In genomic region chr15:87564331-87564730, GRCm38 (mm10) we compare ENCODE assay signal across 19 mouse cellular contexts. TPM values are rescaled to one million over a fixed set of nuclear protein-coding genes. Genes with fewer than 3 reads are reported as not detected.
"Had no signal": no experiment of that assay in that cellular context is flagged by ENCODE, and none has a peak within 500 bp of the region (broad histone marks: within the 10 kb centered on the region; RNA-seq: fewer than 3 reads in every experiment).

No protein-coding gene starts in this region.

- H3K4me1 ChIP-seq: stomach, embryonic 15.5 days had no signal

- ATAC-seq: midbrain, embryonic 16.5 days had no signal

- H3K9me3 ChIP-seq: midbrain, embryonic 10.5 days; midbrain, embryonic 12.5 days; neural tube, embryonic 12.5 days; stomach, embryonic 15.5 days had no signal

- H3K36me3 ChIP-seq: midbrain, embryonic 10.5 days; midbrain, embryonic 12.5 days; neural tube, embryonic 12.5 days; stomach, embryonic 15.5 days had no signal

- H3K27me3 ChIP-seq: midbrain, embryonic 12.5 days; neural tube, embryonic 12.5 days; stomach, embryonic 15.5 days had no signal

- H3K27ac ChIP-seq: midbrain, embryonic 10.5 days; midbrain, embryonic 12.5 days; neural tube, embryonic 12.5 days; stomach, embryonic 15.5 days; stomach, postnatal 0 days had no signal

- H3K9ac ChIP-seq: lung, embryonic 14.5 days; midbrain, embryonic 12.5 days; neural tube, embryonic 12.5 days; stomach, embryonic 15.5 days had no signal

- DNase-seq: lung, adult 18-20 months; lung, embryonic 14.5 days; lung, postnatal 10 days; lung, postnatal 4 days; midbrain, embryonic 14.5 days; right cerebral cortex, postnatal 14 days; thymus, adult 2 months; thymus, postnatal 25 days; thymus, postnatal 4 days had no signal

- H3K4me2 ChIP-seq: lung, embryonic 14.5 days; midbrain, embryonic 12.5 days; neural tube, embryonic 12.5 days; stomach, embryonic 15.5 days had no signal

- H3K4me3 ChIP-seq: midbrain, embryonic 10.5 days; midbrain, embryonic 12.5 days; myocyte; neural tube, embryonic 12.5 days; stomach, embryonic 15.5 days had no signal

RNA-seq across cellular contexts. Expression of gene Fam19a5, which starts 20.2 kb away (rescaled TPM):
- total RNA-seq: megakaryocyte, adult 5-6 weeks; megakaryocyte-erythroid progenitor cell, adult 5-6 weeks; neutrophil, adult 5-6 weeks had no signal
